Mouse (Mus musculus): Measurements from ENCODE around the gene 4931428F04Rik. TPM values are rescaled to one million over a fixed set of nuclear protein-coding genes. Genes with fewer than 3 reads are reported as not detected.
A peak's percentile ranks its signal among the peaks of the same experiment; 100 is the strongest.
"Not testable (repeated sequence)": the region's sequence is repeated elsewhere in the genome, so short reads cannot be mapped to it uniquely, and the experiment has no call there.

The 4931428F04Rik gene
- polyA plus RNA-seq, 1 experiment from 2014 or later = 63.2 TPM

DNA sequence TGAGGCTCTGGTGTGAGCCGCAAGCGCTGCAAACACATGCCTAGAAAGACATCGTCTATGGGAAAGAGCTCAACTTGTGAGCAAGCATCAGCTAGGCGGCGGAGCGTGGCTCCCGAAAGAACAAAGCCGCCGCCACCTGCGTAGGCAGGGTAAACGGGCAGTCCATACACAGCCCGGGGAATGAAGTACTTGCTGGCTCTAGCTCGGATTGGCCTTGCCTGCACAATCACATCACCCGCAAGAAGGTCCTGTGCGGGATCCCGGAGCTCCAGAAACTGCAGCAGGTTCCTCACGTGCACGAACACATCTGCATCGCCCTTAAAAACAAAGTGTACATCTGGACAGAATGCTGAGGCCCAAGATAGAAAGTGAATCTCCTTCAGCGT is 35.9 kb downstream of the 4931428F04Rik start:
- Histone ChIP-seq H3K9ac (peak overlapping the region; percentile 69), H3K4me1 (peaks cover 17% of the 10 kb centered on the region), H3K27me3 (peaks cover 39% of the 10 kb centered on the region), H3K9me3 (replicated peaks) (no peaks in the 10 kb centered on the region), H3K4me3 (peak overlapping the region; percentile 55), H3K4me2 (replicated peaks) (peak overlapping the region; percentile 96), H3K27ac (no peak overlapping the region), H3K36me3 (peaks cover 36% of the 10 kb centered on the region)
- ATAC-seq (ENCODE audit: low FRiP score) = peak; percentile 53
- WGBS = 26% methylated on average over 20 of the region's 20 CpGs

- Histone ChIP-seq H3K36me3 (peaks cover 45% of the 10 kb centered on the region), H3K27ac (no peak overlapping the region), H3K27me3 (peaks cover 31% of the 10 kb centered on the region), H3K9ac (no peak overlapping the region), H3K4me1 (peaks cover 16% of the 10 kb centered on the region), H3K9me3 (replicated peaks) (no peaks in the 10 kb centered on the region), H3K4me2 (replicated peaks) (no peak overlapping the region), H3K4me3 (no peak overlapping the region)
- 89% methylated on average over 10 of the region's 10 CpGs for WGBS
- no peak for ATAC-seq (ENCODE audit: low FRiP score)
These were observed 36.8 kb downstream of the 4931428F04Rik start for GRCm38 (mm10) chr8:105252680-105253537.

DNA sequence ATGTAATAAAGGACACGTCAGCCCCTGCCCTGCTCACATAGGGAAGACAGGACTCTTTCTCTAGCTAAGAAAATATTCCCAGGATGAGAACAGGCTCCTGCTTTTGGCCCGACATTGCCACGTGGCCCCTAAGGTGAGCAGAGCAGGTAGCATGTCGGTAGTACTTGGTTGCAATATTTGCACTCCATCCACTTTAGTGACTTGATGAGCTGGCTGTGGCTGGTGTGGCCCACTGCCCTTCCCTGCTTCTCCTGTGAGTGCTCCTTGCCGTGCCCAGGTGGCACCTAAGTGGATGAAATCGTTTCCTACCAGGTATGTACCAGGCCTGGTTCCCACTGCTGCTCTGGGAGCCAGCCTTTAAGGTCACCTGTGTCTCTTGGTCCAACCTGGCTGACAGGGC is 37.7 kb downstream of the 4931428F04Rik start:
- peaks cover 24% of the 10 kb centered on the region for H3K27me3 ChIP-seq
- 90% methylated on average over 6 of the region's 6 CpGs for WGBS
- H3K27ac ChIP-seq = no peak overlapping the region
- no peak overlapping the region for H3K4me2 ChIP-seq (replicated peaks)
- H3K9ac ChIP-seq = no peak overlapping the region
- H3K4me3 ChIP-seq = no peak overlapping the region
- peaks cover 49% of the 10 kb centered on the region for H3K36me3 ChIP-seq
- H3K4me1 ChIP-seq = peaks cover 16% of the 10 kb centered on the region
- no peaks in the 10 kb centered on the region for H3K9me3 ChIP-seq (replicated peaks)
- no peak for ATAC-seq (ENCODE audit: low FRiP score)

DNA sequence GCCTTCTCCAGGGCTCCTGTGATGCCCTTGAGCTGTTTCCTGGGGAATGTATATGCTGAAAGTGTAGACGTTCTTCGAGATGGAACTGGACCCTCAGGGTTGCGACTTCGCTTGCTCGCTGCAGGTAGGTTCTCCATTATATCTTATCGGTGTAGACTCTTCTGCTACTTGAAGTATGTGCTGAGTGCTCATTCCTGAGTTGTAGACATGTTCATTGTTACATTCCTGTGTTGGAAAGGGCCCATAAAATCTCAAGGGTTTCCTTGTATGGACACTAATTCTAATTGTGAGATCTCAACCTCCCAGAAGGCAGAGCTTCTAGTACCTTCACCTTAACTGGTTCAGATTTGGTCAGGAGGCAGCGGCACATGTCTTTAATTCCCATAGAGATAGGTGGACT is 48.6 kb downstream of the 4931428F04Rik start:
- Histone ChIP-seq H3K9me3 (replicated peaks) (no peaks in the 10 kb centered on the region), H3K4me1 (no peaks in the 10 kb centered on the region), H3K4me3 (no peak overlapping the region), H3K9ac (no peak overlapping the region), H3K36me3 (peaks cover 39% of the 10 kb centered on the region), H3K27me3 (no peaks in the 10 kb centered on the region), H3K4me2 (replicated peaks) (no peak overlapping the region), H3K27ac (no peak overlapping the region)
- 97% methylated on average over 7 of the region's 7 CpGs for whole genome bisulfite sequencing
- ATAC-seq (ENCODE audit: low FRiP score) = no peak

DNA sequence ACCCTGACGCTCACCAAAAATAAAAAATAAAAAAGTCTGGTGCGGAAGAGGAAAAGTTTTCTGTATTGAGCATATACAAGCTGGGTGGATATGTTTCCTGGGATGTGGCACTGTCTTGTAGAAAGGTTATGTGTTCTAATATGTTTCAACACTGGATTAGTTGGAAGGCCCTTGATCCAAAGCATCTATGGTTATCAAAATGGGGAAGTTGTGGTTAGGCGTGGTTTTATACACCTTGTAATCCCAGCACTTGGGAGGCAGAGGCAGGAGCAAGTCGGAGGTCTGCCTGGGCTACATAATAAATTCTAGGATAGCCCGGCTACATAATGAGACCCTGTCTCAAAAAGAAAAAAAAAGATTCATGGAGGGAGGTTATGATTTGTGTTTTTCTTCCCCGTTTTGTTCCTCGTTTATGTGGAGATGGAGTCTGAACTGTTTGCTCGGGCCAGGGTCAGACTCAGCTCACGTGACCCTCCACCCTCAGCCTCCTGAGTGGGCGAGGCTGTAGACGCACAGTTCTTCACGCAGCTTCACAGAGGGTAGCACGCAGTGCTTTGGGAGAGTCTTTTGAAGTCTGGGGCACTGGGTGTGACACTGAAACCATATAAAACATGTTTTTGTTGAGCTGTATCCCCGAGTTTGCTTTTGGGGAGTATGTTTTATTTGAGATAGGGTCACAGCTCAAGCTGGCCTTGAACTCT is 52.1 kb downstream of the 4931428F04Rik start:
- no peaks in the 10 kb centered on the region for H3K4me1 ChIP-seq
- no peak overlapping the region for H3K27ac ChIP-seq
- 92% methylated on average over 14 of the region's 14 CpGs for WGBS
- ATAC-seq (ENCODE audit: low FRiP score) = no peak
- no peak overlapping the region for H3K4me2 ChIP-seq (replicated peaks)
- H3K9me3 ChIP-seq (replicated peaks) = no peaks in the 10 kb centered on the region
- H3K36me3 ChIP-seq = peaks cover 41% of the 10 kb centered on the region
- no peak overlapping the region for H3K4me3 ChIP-seq
- H3K27me3 ChIP-seq = no peaks in the 10 kb centered on the region
- H3K9ac ChIP-seq = no peak overlapping the region

DNA sequence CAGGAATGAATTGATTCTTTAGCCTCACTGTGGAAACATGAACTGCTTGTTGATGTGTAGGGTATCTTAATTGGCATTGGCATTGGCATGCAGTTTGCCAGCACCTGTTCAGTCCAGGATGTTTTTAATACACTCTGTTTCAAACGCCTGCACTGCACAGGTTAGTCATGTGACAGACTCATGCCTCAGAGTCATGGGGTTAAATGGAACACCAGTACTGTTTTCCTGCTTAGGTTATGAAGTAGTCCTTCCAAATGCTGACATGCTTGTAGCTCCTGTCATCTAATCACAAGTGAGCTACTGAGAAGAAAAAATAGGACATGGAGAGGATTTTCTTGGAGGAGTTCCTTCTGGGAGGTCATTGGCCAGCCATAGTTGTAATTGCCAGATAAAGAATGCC is 54.5 kb downstream of the 4931428F04Rik start:
- Histone ChIP-seq H3K4me2 (replicated peaks) (no peak overlapping the region), H3K27me3 (no peaks in the 10 kb centered on the region), H3K27ac (no peak overlapping the region), H3K4me3 (no peak overlapping the region), H3K4me1 (no peaks in the 10 kb centered on the region), H3K36me3 (peaks cover 26% of the 10 kb centered on the region), H3K9me3 (replicated peaks) (no peaks in the 10 kb centered on the region), H3K9ac (no peak overlapping the region)
- ATAC-seq (ENCODE audit: low FRiP score) = no peak
- WGBS = 91% methylated on average over 1 of the region's 1 CpGs

DNA sequence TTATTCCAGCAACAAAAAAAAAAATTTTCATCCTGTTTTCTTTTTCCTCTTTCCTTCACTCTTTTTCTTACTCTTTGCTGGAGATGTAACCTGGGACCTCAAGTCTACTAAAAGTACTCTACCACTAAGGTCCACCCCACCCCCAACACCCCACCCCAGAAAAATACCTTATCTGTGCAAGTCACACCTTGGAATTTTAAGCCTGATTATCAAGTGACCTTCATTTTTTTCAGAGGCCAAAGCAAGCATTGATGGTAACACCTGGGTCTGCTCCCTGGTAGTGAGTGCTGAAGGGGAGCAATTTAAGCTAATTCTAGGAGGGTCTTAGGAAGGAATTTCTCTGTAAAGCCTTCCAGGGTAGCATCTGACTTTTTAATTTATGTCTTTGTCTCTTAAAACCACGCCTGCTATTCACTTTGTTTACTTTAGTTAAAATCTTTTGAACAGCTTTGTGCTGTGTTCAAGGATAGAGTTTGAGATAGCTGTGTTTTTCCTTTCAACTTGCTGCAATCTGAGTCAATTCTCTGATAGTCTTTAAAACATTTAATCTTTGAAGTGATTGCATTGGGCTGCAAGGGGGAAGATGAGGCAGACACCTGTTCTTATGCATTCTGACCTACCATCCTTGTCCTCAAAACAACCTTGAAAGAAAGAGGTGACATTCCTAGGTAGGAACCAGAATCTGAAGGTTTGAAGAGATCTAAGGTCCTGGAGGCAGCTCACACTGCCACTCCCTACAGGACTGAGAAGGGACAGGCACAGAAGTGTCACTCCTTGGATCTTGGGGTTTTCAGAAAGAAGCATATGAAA is 56.3 kb downstream of the 4931428F04Rik start:
- H3K4me1 ChIP-seq = no peaks in the 10 kb centered on the region
- 78% methylated on average over 1 of the region's 1 CpGs for WGBS
- H3K9ac ChIP-seq = no peak overlapping the region
- H3K27ac ChIP-seq = no peak overlapping the region
- H3K9me3 ChIP-seq (replicated peaks) = no peaks in the 10 kb centered on the region
- ATAC-seq (ENCODE audit: low FRiP score) = no peak
- H3K36me3 ChIP-seq = peaks cover 16% of the 10 kb centered on the region
- H3K27me3 ChIP-seq = no peaks in the 10 kb centered on the region
- no peak overlapping the region for H3K4me2 ChIP-seq (replicated peaks)
- no peak overlapping the region for H3K4me3 ChIP-seq

GRCm38 (mm10) chr8:105232321-105232693 is 57.4 kb downstream of the 4931428F04Rik start:
- not testable (repeated sequence) for H3K27ac ChIP-seq; H3K27me3 ChIP-seq; H3K4me3 ChIP-seq; H3K9me3 ChIP-seq (replicated peaks); ATAC-seq (ENCODE audit: low FRiP score); H3K4me2 ChIP-seq (replicated peaks); H3K9ac ChIP-seq; H3K4me1 ChIP-seq
- peaks cover 16% of the 10 kb centered on the region for H3K36me3 ChIP-seq
- 97% methylated on average over 4 of the region's 4 CpGs for WGBS

GRCm38 (mm10) chr8:105231503-105232320 is 58.0 kb downstream of the 4931428F04Rik start:
- no peak for ATAC-seq (ENCODE audit: low FRiP score)
- WGBS = 89% methylated on average over 12 of the region's 12 CpGs
- H3K4me2 ChIP-seq (replicated peaks) = no peak overlapping the region
- no peak overlapping the region for H3K9ac ChIP-seq
- peaks cover 16% of the 10 kb centered on the region for H3K36me3 ChIP-seq
- H3K4me1 ChIP-seq = no peaks in the 10 kb centered on the region
- H3K27me3 ChIP-seq = no peaks in the 10 kb centered on the region
- H3K9me3 ChIP-seq (replicated peaks) = no peaks in the 10 kb centered on the region
- no peak overlapping the region for H3K4me3 ChIP-seq
- no peak overlapping the region for H3K27ac ChIP-seq

All from hindbrain, embryonic 12.5 days (tissue).